Mouse (Mus musculus) embryonic facial prominence, embryonic 11.5 days (tissue): ENCODE measurements around the gene Ptrh2. TPM values are rescaled to one million over a fixed set of nuclear protein-coding genes. Genes with fewer than 3 reads are reported as not detected.

Experiments
- ATAC-seq: fragments of 200-750 bp; cut with Nextera tagmentation; replicated peaks from 2 replicates; pipeline ENCODE4 v1.8.0; 2017; ENCODE audit warnings: low read depth; ENCODE audit not compliant: insufficient number of reproducible peaks, low FRiP score, low TSS enrichment
- DNase-seq: peaks from one replicate; pipeline ENCODE4 v3.0.0-alpha.2; 2015; ENCODE audit warnings: low spot score
- H3K27ac ChIP-seq: fragments of 300-500 bp; sonication (generic); replicated peaks from 2 replicates; pipeline ENCODE4 v1.5.1; 2014; ENCODE audit warnings: mild to moderate bottlenecking, low read depth, low read length, control low read depth
- H3K27me3 ChIP-seq: fragments of 300-500 bp; sonication (generic); 2 replicates; pipeline ENCODE4 v1.6.1; 2014; ENCODE audit warnings: mild to moderate bottlenecking, low read length, moderate library complexity, mixed read lengths; ENCODE audit not compliant: control insufficient read depth, insufficient read depth
- H3K36me3 ChIP-seq: fragments of 300-500 bp; sonication (generic); replicated peaks from 2 replicates; pipeline ENCODE4 v1.6.1; 2014; ENCODE audit warnings: low read depth, mild to moderate bottlenecking, low read length, moderate library complexity, mixed read lengths; ENCODE audit not compliant: control insufficient read depth, insufficient read depth
- H3K4me1 ChIP-seq: fragments of 300-500 bp; sonication (generic); 2 replicates; pipeline ENCODE4 v1.6.1; 2014; ENCODE audit warnings: low read length, mixed read lengths; ENCODE audit not compliant: control insufficient read depth, insufficient read depth
- H3K4me2 ChIP-seq: fragments of 300-500 bp; sonication (generic); 2 replicates; pipeline ENCODE4 v1.6.1; 2014; ENCODE audit warnings: low read depth, mild to moderate bottlenecking, control low read depth, low read length, moderate library complexity
- H3K4me3 ChIP-seq: fragments of 300-500 bp; sonication (generic); 2 replicates; pipeline ENCODE4 v1.5.1; 2014; ENCODE audit warnings: low read depth, low read length, control low read depth
- H3K9ac ChIP-seq: fragments of 300-500 bp; sonication (generic); replicated peaks from 2 replicates; pipeline ENCODE4 v1.6.1; 2014; ENCODE audit warnings: mild to moderate bottlenecking, control low read depth, low read length
- H3K9me3 ChIP-seq: fragments of 300-500 bp; sonication (generic); replicated peaks from 2 replicates; pipeline ENCODE4 v1.6.1; 2016; ENCODE audit warnings: mild to moderate bottlenecking, low read length, inconsistent platforms, mixed read lengths; ENCODE audit not compliant: control insufficient read depth
- WGBS: fragments of 180-500 bp; shearing (Covaris S2); extraction: QIAGEN DNeasy Blood & Tissue Kit; methylation state at CpG from one replicate; pipeline ENCODE4 v1.1.7; 2014; 5-methylcytosine and 5-hydroxymethylcytosine counted together
- polyA plus RNA-seq: library from polyadenylated mRNA; unstranded; fragments of >200 nt; fragmentation: Nextera tagmentation; extraction: Ambion mirVana; gene quantifications from 2 replicates; pipeline ENCODE4 v1.2.1, GENCODE M21; 2014

The Ptrh2 gene
- polyA plus RNA-seq, 1 experiment from 2014 or later, result 49.6 TPM

GRCm38 (mm10) chr11:86691482-86691881 is 7.7 kb downstream of the Ptrh2 start:
- Histone ChIP-seq H3K9me3 (no peaks in the 10 kb centered on the region), H3K36me3 (peaks cover 15% of the 10 kb centered on the region), H3K27ac (no peak overlapping the region), H3K4me3 (no peak overlapping the region), H3K4me2 (no peak overlapping the region), H3K27me3 (no peaks in the 10 kb centered on the region), H3K4me1 (no peaks in the 10 kb centered on the region), H3K9ac (no peak overlapping the region)
- ATAC-seq (no peak), DNase-seq (no peak)
- WGBS, result 95% methylated on average over 3 of the region's 3 CpGs

DNA sequence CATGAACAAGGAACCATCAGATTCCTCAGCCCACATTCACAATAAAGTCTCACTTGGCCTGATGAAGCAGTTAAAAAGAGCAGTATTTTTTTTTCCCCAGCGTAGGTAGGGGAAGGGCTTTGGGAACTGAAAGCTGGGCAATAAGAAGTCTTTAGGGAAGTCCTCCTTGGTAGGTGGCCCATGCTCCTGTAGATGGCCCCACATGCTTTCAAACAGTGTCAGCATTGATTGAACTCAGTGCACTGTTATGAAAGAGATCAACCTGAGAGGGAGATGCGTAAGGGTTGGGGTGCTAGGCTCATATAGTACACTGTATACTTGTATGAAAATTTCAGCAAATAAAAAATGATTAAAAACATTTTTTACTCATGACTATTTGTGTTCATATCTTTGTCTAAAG is 8.2 kb downstream of the Ptrh2 start:
- no peak overlapping the region for H3K27ac ChIP-seq
- no peaks in the 10 kb centered on the region for H3K9me3 ChIP-seq
- no peak overlapping the region for H3K4me2 ChIP-seq
- H3K4me1 ChIP-seq, result no peaks in the 10 kb centered on the region
- WGBS, result 88% methylated on average over 2 of the region's 2 CpGs
- no peaks in the 10 kb centered on the region for H3K27me3 ChIP-seq
- H3K4me3 ChIP-seq, result no peak overlapping the region
- ATAC-seq (no peak), DNase-seq (no peak)
- peaks cover 15% of the 10 kb centered on the region for H3K36me3 ChIP-seq
- H3K9ac ChIP-seq, result no peak overlapping the region

GRCm38 (mm10) chr11:86692546-86692945 is 8.8 kb downstream of the Ptrh2 start:
- ATAC-seq, result no peak
- Histone ChIP-seq H3K36me3 (peaks cover 15% of the 10 kb centered on the region), H3K27ac (no peak overlapping the region), H3K9ac (no peak overlapping the region), H3K27me3 (no peaks in the 10 kb centered on the region), H3K9me3 (no peaks in the 10 kb centered on the region), H3K4me1 (no peaks in the 10 kb centered on the region), H3K4me3 (no peak overlapping the region), H3K4me2 (no peak overlapping the region)
- 90% methylated on average over 2 of the region's 2 CpGs for WGBS
- no peak for DNase-seq

GRCm38 (mm10) chr11:86695461-86695860 is 11.7 kb downstream of the Ptrh2 start:
- H3K27ac ChIP-seq, result no peak overlapping the region

DNA sequence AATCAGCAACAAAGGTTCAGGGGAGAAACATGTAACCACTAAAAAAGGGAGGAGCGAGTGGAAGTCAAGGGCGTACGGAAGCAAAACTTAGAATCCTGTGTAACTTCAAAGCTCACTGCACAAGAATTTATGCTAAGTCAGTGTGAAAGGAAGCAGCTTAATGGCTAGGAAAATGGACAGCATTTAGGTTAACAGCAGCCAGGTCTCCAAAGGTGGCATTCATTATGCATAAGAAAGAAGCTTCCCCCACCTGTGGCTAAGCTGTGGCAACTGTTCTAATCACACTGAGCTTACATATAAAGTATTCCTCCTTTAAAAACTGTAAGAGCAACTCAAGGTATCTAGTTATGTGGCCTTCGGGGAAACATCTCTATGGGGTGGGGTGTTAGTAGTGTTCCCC is 17.4 kb downstream of the Ptrh2 start:
- H3K4me1 ChIP-seq, result no peaks in the 10 kb centered on the region
- peaks cover 6% of the 10 kb centered on the region for H3K36me3 ChIP-seq
- H3K27ac ChIP-seq, result no peak overlapping the region
- H3K4me2 ChIP-seq, result no peak overlapping the region
- 96% methylated on average over 4 of the region's 4 CpGs for WGBS
- no peaks in the 10 kb centered on the region for H3K27me3 ChIP-seq
- ATAC-seq (no peak), DNase-seq (no peak)
- H3K4me3 ChIP-seq, result no peak overlapping the region
- H3K9me3 ChIP-seq, result no peaks in the 10 kb centered on the region
- no peak overlapping the region for H3K9ac ChIP-seq

More at GRCm38 (mm10) chr11:86695461-86695860, 11.7 kb downstream of the Ptrh2 start:
- H3K36me3 ChIP-seq, result peaks cover 9% of the 10 kb centered on the region
- WGBS, result 85% methylated on average over 4 of the region's 4 CpGs
- H3K9ac ChIP-seq, result no peak overlapping the region
- no peak overlapping the region for H3K4me2 ChIP-seq
- H3K4me1 ChIP-seq, result no peaks in the 10 kb centered on the region
- H3K4me3 ChIP-seq, result no peak overlapping the region
- DNase-seq (no peak), ATAC-seq (no peak)
- no peaks in the 10 kb centered on the region for H3K9me3 ChIP-seq
- H3K27me3 ChIP-seq, result no peaks in the 10 kb centered on the region

DNA sequence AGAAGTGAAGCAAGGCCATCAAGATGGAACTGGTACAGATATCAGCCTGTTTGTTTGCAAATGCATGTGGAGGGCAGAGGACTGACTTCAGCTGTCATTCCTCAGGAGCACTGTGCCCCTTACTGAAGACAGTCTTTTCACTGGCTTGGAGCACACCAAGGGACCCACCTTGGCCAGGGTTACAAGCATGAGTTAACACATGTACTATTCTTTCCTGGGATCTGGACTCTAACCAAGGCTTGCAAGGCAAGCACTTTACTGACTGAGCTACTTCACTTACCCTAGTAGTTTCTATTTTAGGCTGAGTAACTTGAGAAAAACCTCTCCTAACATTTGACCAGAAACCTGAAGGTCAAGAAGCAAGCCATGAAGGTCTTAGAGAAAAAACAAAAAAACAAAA is 30.8 kb downstream of the Ptrh2 start:
- H3K9me3 ChIP-seq, result no peaks in the 10 kb centered on the region
- H3K9ac ChIP-seq, result no peak overlapping the region
- ATAC-seq, result no peak
- H3K27ac ChIP-seq, result no peak overlapping the region
- DNase-seq, result no peak
- H3K4me2 ChIP-seq, result no peak overlapping the region
- H3K36me3 ChIP-seq, result peaks cover 7% of the 10 kb centered on the region
- H3K4me3 ChIP-seq, result no peak overlapping the region
- no peaks in the 10 kb centered on the region for H3K27me3 ChIP-seq
- no peaks in the 10 kb centered on the region for H3K4me1 ChIP-seq

GRCm38 (mm10) chr11:86717306-86718065 is 33.7 kb downstream of the Ptrh2 start:
- Histone ChIP-seq H3K4me2 (no peak overlapping the region), H3K36me3 (peaks cover 13% of the 10 kb centered on the region), H3K9ac (no peak overlapping the region), H3K27me3 (no peaks in the 10 kb centered on the region), H3K4me3 (no peak overlapping the region), H3K27ac (no peak overlapping the region), H3K9me3 (no peaks in the 10 kb centered on the region), H3K4me1 (no peaks in the 10 kb centered on the region)
- 91% methylated on average over 6 of the region's 6 CpGs for WGBS
- ATAC-seq, result no peak
- DNase-seq, result no peak

GRCm38 (mm10) chr11:86718369-86718768 is 34.6 kb downstream of the Ptrh2 start:
- ATAC-seq (no peak), DNase-seq (no peak)
- Histone ChIP-seq H3K27me3 (no peaks in the 10 kb centered on the region), H3K9ac (no peak overlapping the region), H3K36me3 (peaks cover 13% of the 10 kb centered on the region), H3K27ac (no peak overlapping the region), H3K9me3 (no peaks in the 10 kb centered on the region), H3K4me3 (no peak overlapping the region), H3K4me1 (no peaks in the 10 kb centered on the region), H3K4me2 (no peak overlapping the region)
- WGBS, result 93% methylated on average over 3 of the region's 3 CpGs
